Mouse (Mus musculus): Measurements from ENCODE around the gene Plppr3.

The Plppr3 gene

DNA sequence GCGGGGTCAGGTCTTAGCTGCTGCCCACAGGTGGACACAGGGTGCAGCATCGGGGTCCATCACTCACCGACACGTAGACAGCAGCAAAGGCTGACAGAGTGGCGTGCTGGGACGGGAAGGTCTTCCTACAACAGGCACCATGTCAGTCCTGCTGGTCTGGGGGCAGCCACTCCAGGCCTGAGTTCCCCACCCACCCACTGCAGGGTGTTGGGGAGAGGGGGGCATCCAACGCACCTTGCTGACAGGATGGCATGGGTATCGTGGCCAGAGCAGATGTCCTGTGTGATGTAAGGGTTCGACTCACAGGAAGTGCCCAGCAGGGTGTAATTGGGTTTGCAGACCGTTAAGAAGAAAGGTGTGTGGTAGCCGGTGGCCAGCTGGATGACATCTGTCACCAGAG lies 7.8 kb downstream of the Plppr3 start:
- no peak for DNase-seq (ENCODE audit: low read depth, low spot score)

- DNase-seq (ENCODE audit: low read depth, low spot score) = no peak
Observed at GRCm38 (mm10) chr10:79865801-79866295, 8.6 kb downstream of the Plppr3 start.

GRCm38 (mm10) chr10:79865189-79865601 lies 9.2 kb downstream of the Plppr3 start:
- DNase-seq (ENCODE audit: low read depth, low spot score) = no peak

DNA sequence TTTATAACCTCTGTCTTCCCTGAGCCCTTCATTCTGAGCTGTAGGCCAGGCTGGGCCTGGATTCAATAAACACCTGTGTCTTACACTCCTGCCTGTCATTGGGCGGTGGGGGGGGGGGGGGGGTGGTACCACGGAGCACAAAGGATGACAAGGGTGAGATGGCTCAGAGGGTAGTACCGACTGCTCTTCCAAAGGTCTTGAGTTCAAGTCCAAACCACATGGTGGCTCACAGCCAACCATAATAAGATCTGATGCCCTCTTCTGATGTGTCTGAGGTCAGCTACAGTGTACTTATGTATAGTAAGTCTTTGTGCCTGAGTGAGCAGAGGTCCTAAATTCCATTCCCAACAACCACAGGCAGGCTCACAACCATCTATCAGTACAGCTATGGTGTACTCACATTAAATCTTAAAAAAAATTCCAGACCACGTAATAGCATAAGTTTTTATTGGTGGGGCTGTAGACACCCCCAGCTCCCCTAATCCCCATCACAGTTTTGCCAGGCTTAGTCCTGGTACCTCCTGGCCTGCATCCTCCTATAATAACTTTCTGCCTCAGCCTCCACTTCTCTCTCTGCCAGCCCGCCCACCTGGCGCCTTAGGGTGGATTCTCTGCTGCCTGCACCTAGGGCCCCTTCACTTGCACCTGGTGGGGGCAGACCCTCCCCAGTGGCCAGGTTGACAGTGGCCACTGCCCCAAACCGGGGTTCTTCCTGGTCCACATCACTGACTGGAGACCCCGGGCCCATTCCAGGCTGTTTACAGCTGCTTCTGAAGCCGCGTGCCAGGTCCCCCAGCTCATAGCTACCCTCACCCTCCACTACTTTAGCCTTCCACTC lies 9.9 kb downstream of the Plppr3 start:
- no peak for DNase-seq (ENCODE audit: low read depth, low spot score)

GRCm38 (mm10) chr10:79862925-79863324 lies 11.5 kb downstream of the Plppr3 start:
- no peak for DNase-seq (ENCODE audit: low read depth, low spot score)

- no peak for DNase-seq (ENCODE audit: low read depth, low spot score)
Observed at GRCm38 (mm10) chr10:79862049-79862788, 12.2 kb downstream of the Plppr3 start.

DNA sequence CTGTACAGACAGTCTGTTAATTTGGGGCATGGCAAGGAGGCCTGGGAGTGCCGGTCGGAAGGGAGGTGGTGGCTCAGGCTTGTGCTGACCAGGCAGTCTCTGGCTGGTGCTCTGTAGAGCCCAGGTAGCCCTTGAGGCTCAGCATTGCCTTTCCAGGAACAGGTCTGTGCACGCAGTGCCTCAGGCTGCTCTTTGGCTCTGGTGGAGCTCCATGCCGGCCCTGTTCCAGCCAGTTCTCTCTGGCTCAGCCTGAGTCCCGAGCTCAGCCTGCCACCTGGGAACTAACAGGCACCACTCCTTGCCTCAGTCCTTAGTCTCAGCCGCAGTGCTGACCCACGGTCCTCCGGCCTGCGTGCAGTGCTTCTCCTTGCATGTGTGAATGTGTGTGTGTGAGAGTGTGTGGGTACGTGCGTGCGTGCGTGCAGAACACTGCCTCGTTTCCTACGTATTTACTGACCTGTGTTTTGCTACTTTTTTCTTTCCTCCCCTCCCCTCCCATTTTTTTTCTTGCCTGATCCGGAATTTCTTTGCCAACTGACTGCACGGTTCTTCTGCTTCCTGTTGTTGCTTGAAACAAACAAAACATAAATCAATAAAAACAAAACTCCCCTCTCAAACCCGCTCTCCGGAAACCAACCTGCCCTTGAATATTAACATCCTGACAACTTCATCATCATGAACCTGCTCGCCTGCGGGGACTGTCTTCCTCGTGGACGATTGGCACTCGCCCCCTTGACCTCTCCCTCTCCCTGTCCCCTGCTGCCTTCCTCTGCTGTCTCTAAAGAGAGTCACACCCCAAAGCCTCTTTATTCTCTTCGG lies 13.0 kb downstream of the Plppr3 start:
- no peak for DNase-seq (ENCODE audit: low read depth, low spot score)

DNA sequence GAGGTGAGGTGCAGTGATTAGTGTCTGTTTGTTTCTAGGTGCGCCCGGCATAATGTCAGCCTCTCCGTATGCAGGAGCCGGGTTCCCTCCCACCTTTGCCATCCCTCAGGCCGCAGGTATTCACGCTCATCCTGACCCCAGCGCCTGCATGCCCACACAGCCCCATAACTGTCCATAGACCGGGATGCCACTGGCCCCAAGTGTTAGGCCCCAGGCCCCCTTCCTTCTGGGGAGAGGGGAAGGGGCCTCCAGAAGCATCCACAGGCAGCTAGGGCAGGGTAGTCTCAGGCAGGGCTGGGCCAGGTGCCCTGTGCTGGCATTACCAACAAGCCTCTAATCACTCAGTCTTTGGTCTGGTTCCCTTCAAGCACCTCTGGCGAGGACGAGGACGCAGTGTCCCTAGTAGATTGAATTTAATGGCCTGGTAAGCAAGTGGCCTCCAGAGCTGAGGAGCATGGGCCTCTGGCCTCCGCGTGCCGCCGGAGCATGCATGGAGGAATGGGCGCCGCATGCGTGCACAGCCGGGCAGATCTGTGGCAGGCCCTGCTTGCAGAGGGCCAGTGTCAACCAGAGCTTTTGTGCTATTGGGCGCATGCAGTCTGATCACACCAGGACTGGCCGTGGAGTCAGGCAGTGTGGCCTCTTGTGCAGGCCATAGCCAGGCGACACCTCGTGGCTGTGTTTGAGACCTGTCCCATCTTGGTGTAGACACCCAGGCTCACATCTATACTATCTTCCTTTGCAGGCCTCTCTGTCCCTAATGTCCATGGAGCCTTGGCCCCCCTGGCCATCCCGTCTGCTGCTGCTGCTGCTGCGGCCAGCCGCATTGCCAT lies 14.1 kb downstream of the Plppr3 start:
- no peak for DNase-seq (ENCODE audit: low read depth, low spot score)

- no peak for DNase-seq (ENCODE audit: low read depth, low spot score)
Observed at GRCm38 (mm10) chr10:79859116-79859515, 15.3 kb downstream of the Plppr3 start.

- DNase-seq (ENCODE audit: low read depth, low spot score) = no peak
Observed at GRCm38 (mm10) chr10:79858416-79859074, 15.9 kb downstream of the Plppr3 start.

GRCm38 (mm10) chr10:79857894-79858293 lies 16.5 kb downstream of the Plppr3 start:
- DNase-seq (ENCODE audit: low read depth, low spot score) = no peak

DNA sequence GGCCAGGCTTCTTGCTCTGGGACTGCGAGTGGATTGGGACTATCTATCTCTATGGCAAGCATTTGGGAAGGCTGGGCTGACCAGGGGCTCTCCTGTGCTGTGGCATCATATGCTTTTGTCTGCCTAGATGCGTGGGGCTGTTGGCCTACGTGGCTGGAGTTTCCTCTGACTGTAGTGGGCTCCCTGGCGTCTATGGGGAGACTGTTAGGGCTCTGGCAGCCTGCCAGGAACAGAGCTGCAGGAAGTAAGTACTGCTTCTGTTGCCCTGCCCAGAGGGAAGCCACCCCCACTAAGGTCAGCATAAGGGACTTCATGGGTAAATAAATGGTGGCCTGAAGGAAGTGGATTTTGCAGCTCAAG lies 17.0 kb downstream of the Plppr3 start:
- DNase-seq (ENCODE audit: low read depth, low spot score) = peak; percentile 75

- DNase-seq (ENCODE audit: low read depth, low spot score) = peak; percentile 18
Observed at GRCm38 (mm10) chr10:79856704-79857451, 17.6 kb downstream of the Plppr3 start.

GRCm38 (mm10) chr10:79856280-79856679 lies 18.2 kb downstream of the Plppr3 start:
- no peak for DNase-seq (ENCODE audit: low read depth, low spot score)

DNA sequence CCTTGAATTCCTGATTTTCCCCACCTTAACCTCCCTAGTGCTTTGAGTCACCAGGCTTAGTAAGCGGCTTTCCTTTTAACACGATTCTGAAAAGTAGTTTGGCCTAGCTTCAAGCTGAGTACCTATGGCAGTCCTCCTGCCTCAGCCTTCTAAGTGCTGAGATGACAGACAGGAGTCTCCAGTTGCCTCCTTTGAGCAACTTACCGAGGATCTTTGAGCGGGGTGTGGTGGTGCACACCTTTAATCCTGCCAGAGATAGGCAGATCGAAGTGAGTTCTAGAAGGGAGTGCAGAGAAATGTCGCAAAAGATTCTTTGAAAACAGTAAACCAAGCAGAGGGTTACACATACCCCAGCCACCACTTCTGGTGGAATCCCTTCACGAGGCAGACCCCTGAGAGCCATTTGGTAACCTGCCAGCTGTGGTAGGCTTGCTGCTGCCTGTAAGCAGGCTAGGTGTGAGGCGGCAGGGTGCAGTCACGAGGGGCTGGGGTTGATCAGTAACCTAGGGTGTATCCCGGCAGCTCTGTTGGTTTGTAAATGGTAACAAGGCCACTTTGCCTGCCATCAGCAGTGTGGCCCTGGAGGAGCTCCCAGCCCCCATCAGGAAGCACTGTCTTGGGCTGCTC lies 18.8 kb downstream of the Plppr3 start:
- peak; percentile 63 for DNase-seq (ENCODE audit: low read depth, low spot score)

DNA sequence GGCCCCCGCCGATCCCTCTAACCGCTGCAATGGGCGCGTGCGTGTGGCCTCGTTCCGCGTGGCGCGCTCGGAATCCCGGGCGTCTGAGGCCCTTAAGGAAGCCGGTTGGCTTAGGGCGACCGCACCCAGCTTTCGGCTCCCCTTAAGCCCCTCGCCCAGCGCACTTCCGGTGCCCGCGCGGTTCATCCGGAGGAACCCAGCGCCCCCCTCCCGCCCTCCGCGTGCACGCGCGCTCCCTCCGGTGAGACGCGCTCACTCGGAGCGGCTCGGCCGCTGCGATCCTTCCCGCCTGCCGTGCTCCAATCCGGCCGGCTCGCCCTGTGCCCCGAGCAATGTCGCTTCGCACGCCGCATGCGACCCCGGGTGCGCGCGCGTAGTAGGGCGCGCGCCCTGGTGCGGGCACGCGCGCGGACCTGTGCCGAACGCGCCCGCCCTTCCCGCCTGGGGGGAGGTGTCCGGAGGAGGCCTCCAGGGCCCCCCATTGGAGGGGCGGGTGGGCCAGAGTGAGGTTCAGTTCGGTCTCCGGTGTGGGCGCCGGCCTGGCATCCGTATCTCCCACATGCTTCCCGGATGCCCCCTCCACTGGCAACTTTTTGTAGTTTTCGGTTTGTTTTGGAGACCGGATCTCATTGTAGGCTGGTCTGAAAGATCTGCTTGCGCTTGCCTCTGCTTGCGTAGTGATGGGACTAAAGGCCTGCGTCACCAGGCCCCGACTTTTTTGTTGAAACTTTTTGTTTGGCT lies 19.5 kb downstream of the Plppr3 start:
- DNase-seq (ENCODE audit: low read depth, low spot score) = peak; percentile 88

DNA sequence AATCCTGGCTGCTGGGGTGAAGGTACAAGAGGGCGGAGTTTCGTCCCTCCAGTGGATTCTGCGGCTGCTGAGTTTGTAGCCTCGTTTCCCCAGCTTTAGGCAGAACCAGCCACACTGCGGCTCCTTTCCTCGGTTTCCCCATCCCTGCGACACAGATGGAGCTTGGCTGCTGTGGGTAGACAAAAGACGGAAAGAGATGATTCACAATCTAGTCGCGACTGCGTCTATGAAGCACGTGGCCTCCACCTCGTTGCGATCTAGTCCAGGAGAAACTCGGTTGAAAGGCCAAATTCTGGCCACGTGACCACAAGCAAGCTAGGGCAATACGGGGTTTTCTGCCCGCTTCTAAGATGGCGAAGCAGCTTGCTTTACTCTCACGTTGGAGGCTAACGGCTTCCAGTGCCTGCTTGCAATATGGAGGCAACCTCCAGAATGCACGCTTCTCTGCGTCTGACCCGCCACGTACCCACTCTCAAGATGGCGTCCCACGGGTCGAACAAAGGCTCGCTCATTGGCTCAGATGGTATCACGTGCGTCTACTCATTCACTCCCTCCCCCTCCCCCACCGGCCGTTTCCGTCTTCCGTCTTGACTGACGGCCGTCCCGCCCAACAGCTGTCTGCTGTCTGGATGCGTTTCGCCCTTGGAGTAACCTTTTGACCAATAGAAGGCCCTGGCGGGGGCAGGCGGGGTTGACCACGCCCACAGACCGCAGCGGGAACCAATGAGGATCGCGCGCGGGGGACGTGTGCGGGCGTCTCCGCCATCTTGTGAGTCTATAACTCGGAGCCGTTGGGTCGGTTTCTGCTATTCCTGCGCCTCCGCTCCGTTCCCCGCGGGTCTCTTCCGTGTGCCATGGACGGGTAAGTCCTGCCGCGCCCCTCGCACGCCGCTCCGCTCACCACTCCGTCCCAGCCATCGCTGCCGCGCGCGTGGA lies 20.3 kb downstream of the Plppr3 start, which contains the start of gene Ptbp1:
Gene Ptbp1 (plus strand): TSS at position 568 of the 936 bp plus-strand sequence.
- DNase-seq (ENCODE audit: low read depth, low spot score) = peak; percentile 100

All from CD4-positive helper T cell, adult 2 months (primary cell).